Comparison of ENCODE assay signal across 8 mouse cellular contexts in the genomic region with DNA sequence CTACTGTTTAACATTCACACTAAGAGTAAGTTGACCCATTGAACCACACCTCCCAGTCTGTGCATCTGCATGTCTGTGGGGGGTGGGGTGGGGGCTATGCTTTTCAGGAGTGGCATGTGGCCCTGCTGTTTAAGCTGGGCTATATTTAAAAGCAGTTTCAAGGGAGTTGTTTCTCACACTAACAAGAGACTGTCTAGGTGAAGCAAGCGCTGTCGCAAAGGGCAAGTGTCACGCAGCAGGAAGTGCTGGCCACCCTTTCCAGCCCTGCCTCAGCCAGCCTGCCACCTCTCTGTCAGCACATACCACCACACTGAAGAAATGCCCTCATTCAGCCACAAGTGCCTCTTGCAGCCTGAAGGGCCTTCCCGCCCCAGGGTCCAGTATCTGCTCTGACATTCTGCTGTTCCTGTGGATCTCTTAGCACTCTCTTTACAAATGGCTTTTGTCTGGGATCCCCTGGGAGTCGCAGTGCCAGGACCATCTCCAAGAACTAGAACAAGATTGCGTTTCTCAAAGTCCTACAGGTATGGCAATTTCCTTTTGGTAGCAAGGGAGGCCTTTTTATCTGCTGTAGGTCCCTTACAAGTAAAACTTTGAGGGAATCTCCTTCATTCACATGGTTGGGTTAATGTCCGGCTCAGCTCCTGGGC.
DNase-seq lines count a peak whose midpoint lies in the region; ATAC-seq and TF ChIP-seq lines count a peak whose summit lies in the region.

No protein-coding gene starts in this region.

- peak overlapping the region; percentile 28 for H3K4me3 ChIP-seq in heart, embryonic 11.5 days (ENCODE audit: low read depth, low read length)
- H3K4me3 ChIP-seq in limb, embryonic 12.5 days (replicated peaks) = no peak overlapping the region
- H3K4me3 ChIP-seq in myocyte = no peak overlapping the region

- H3K9me3 ChIP-seq in heart, embryonic 11.5 days (replicated peaks; ENCODE audit: control insufficient read depth, low read length) = no peaks in the 10 kb centered on the region
- H3K9me3 ChIP-seq in limb, embryonic 12.5 days = no peaks in the 10 kb centered on the region

- no peaks in the 10 kb centered on the region for H3K36me3 ChIP-seq in heart, embryonic 11.5 days (ENCODE audit: control insufficient read depth, insufficient read depth, low read length)
- H3K36me3 ChIP-seq in limb, embryonic 12.5 days = no peaks in the 10 kb centered on the region
- H3K36me3 ChIP-seq in myocyte (ENCODE audit: control insufficient read depth, insufficient read depth) = no peaks in the 10 kb centered on the region

- no peak overlapping the region for H3ac ChIP-seq in myocyte (ENCODE audit: control insufficient read depth, insufficient read length)

- no peak for TF ChIP-seq POLR2A in myocyte (IDR thresholded peaks at IDR 0.05; ENCODE audit: insufficient read length, low read depth)

- intact Hi-C loops in heart, postnatal 36 days (cut with DNase I) = no loop called here
- intact Hi-C loops in gastrocnemius, postnatal 14 days (cut with DNase I; ENCODE audit: low total_unique reads) = no loop called here

- H3K4me2 ChIP-seq in heart, embryonic 11.5 days = peak overlapping the region; percentile 56
- no peak overlapping the region for H3K4me2 ChIP-seq in limb, embryonic 12.5 days
- H3K4me2 ChIP-seq in myocyte (ENCODE audit: low read depth) = peak overlapping the region; percentile 28

- 3% methylated on average over 7 of the region's 7 CpGs for WGBS in heart, embryonic 11.5 days (ENCODE audit: insufficient replicate concordance)
- 8% methylated on average over 7 of the region's 7 CpGs for WGBS in limb, embryonic 12.5 days

- H3K27ac ChIP-seq in heart, embryonic 11.5 days (ENCODE audit: low read depth, low read length) = peak overlapping the region; percentile 68
- peak overlapping the region; percentile 66 for H3K27ac ChIP-seq in limb, embryonic 12.5 days

- no peaks in the 10 kb centered on the region for H3K27me3 ChIP-seq in heart, embryonic 11.5 days (ENCODE audit: control insufficient read depth, insufficient read depth, low read length)
- H3K27me3 ChIP-seq in limb, embryonic 12.5 days = no peaks in the 10 kb centered on the region
- no peaks in the 10 kb centered on the region for H3K27me3 ChIP-seq in myocyte (ENCODE audit: control insufficient read depth, insufficient read depth, insufficient read length)

- peak; percentile 80 for ATAC-seq in heart, embryonic 11.5 days (replicated peaks; ENCODE audit: insufficient number of reproducible peaks, low FRiP score, low TSS enrichment)
- peak; percentile 64; the same call in 1 of the 2 replicates for ATAC-seq in limb, embryonic 12.5 days (ENCODE audit: insufficient number of reproducible peaks, insufficient read depth, low FRiP score, low TSS enrichment, low read depth)

- no peaks in the 10 kb centered on the region for H3K79me2 ChIP-seq in myocyte (ENCODE audit: control insufficient read depth, insufficient read depth)

- H3K9ac ChIP-seq in heart, embryonic 11.5 days (ENCODE audit: low read depth, low read length) = peak overlapping the region; percentile 24
- H3K9ac ChIP-seq in limb, embryonic 12.5 days (replicated peaks) = 0 out of 2 replicates have a peak overlapping the region, but pooled peaks have one; percentile 42

- DNase-seq in heart, postnatal 36 days = no peak
- DNase-seq in gastrocnemius, postnatal 14 days = peak; percentile 52
- DNase-seq in spleen, postnatal 36 days (ENCODE audit: low spot score in 2 of 2) = no peak
- DNase-seq in right cerebral cortex, postnatal 4 days = no peak
- no peak for DNase-seq in left cerebral cortex, adult 11 months (ENCODE audit: low spot score)

- peaks cover 26% of the 10 kb centered on the region for H3K4me1 ChIP-seq in heart, embryonic 11.5 days (ENCODE audit: control insufficient read depth, insufficient read depth, low read length)
- H3K4me1 ChIP-seq in limb, embryonic 12.5 days (replicated peaks) = peaks cover 19% of the 10 kb centered on the region

TF ChIP-seq in myocyte, 11 proteins besides CTCF, POLR2A, EP300 and RAD21:
- TF ChIP-seq CEBPB (IDR thresholded peaks at IDR 0.05; ENCODE audit: insufficient read depth, poor library complexity, severe bottlenecking) (no peak), POLR2AphosphoS2 (IDR thresholded peaks at IDR 0.05; ENCODE audit: insufficient read length, low read depth) (no peak), MYOD1 (IDR thresholded peaks at IDR 0.05; ENCODE audit: control insufficient read depth in 1 of 3, insufficient read length in 2 of 3, low read depth in 2 of 3) (no peak), TCF12 (IDR thresholded peaks at IDR 0.05; ENCODE audit: insufficient read depth, poor library complexity, severe bottlenecking) (no peak), E2F4 (IDR thresholded peaks at IDR 0.05; ENCODE audit: insufficient read depth) (no peak), MYOG (IDR thresholded peaks at IDR 0.05; ENCODE audit: control insufficient read depth in 1 of 3, insufficient read depth in 1 of 3, insufficient read length in 2 of 3, low read depth in 2 of 3) (no peak), MAX (IDR thresholded peaks at IDR 0.05; ENCODE audit: low read depth) (no peak), USF1 (IDR thresholded peaks at IDR 0.05; ENCODE audit: low read depth) (no peak)
